Mouse (Mus musculus) macrophage (primary cell): ENCODE results near the gene Emilin1. TPM values are rescaled to one million over a fixed set of nuclear protein-coding genes. Genes with fewer than 3 reads are reported as not detected.

Source experiments
- H3K27ac ChIP-seq: fragments of 350-480 bp; formaldehyde crosslinking; 2 replicates; pipeline ENCODE4 v1.9.0; 2021
- H3K36me3 ChIP-seq: fragments of 350-480 bp; formaldehyde crosslinking; 2 replicates; pipeline ENCODE4 v1.9.0; 2021; ENCODE audit errors: inconsistent target
- H3K4me3 ChIP-seq: fragments of 350-480 bp; formaldehyde crosslinking; 2 replicates; pipeline ENCODE4 v1.9.0; 2021; ENCODE audit errors: inconsistent target
- H3K79me2 ChIP-seq: fragments of 350-480 bp; formaldehyde crosslinking; 2 replicates; pipeline ENCODE4 v1.9.0; 2021; ENCODE audit errors: inconsistent target
- WGBS: methylation state at CpG from one replicate; pipeline ENCODE4 v1.1.7; 2026; ENCODE audit warnings: inconsistent platforms; ENCODE audit not compliant: missing documents; 5-methylcytosine and 5-hydroxymethylcytosine counted together
- polyA plus RNA-seq: library from polyadenylated mRNA; stranded (reverse); fragments of 250-400 nt; gene quantifications from 3 replicates; pipeline ENCODE4 v1.2.4, GENCODE M21; 2018; ENCODE audit warnings: inconsistent platforms

Emilin1 gene
- polyA plus RNA-seq, 1 experiment from 2014 or later, result 21.8 TPM

DNA sequence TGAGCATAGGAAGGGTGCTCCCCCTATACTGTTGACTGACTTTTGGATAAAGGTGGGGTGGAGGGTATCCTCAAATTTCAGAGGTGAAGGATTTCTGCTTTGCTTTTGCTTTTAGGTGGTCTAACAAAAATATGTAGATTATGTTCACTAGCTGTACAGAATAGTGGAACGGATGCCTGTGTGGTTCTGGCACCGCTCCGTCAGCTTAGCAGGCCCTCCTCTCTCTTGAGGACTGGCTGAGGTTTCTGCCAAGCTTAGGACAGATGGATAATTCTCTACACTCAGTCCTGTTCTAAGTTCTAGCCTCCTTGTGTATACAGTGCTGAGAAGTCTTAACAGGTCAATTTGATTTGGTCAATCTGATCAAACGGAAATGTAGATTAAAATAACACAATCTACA is 37.2 kb downstream of the Emilin1 start:
- Histone ChIP-seq H3K36me3 (peaks cover 23% of the 10 kb centered on the region; the same call in 1 of the 2 replicates), H3K79me2 (no peaks in the 10 kb centered on the region; the same call in 1 of the 2 replicates), H3K4me3 (peak overlapping the region; percentile 73), H3K27ac (peak overlapping the region; percentile 35; the same call in 1 of the 2 replicates)
- 82% methylated on average over 4 of the region's 4 CpGs for WGBS

DNA sequence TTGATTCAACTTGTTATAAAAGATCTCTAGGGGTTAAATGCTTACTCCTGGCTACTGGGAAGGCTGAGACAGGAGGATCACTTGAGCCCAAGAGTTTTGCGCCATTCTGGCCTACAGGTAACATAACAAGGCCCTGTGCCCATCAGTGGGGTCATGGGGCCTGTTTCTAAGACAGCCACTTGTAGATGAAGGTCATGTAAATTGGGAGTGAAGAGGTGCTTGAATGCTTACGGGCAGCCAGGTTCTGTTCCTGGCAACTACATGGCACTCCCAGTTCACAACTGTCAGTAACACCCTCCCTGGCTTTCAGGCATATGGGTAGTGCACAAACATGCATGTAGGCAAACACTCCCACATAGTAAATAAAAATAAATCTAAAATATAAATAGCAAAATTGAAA is 37.7 kb downstream of the Emilin1 start:
- WGBS, result 100% methylated on average over 2 of the region's 2 CpGs
- Histone ChIP-seq H3K27ac (no peak overlapping the region), H3K36me3 (peaks cover 28% of the 10 kb centered on the region), H3K79me2 (no peaks in the 10 kb centered on the region; the same call in 1 of the 2 replicates), H3K4me3 (no peak overlapping the region)

GRCm38 (mm10) chr5:30951706-30952105 is 38.5 kb downstream of the Emilin1 start:
- no peak overlapping the region for H3K27ac ChIP-seq
- 89% methylated on average over 6 of the region's 6 CpGs for WGBS
- no peak overlapping the region for H3K4me3 ChIP-seq
- H3K36me3 ChIP-seq, result peaks cover 30% of the 10 kb centered on the region
- H3K79me2 ChIP-seq, result no peaks in the 10 kb centered on the region; the same call in 1 of the 2 replicates

- Histone ChIP-seq H3K36me3 (peaks cover 32% of the 10 kb centered on the region), H3K27ac (no peak overlapping the region), H3K4me3 (no peak overlapping the region), H3K79me2 (peaks cover 3% of the 10 kb centered on the region)
- 88% methylated on average over 5 of the region's 5 CpGs for WGBS
These were observed 39.3 kb downstream of the Emilin1 start for GRCm38 (mm10) chr5:30952551-30952950.

DNA sequence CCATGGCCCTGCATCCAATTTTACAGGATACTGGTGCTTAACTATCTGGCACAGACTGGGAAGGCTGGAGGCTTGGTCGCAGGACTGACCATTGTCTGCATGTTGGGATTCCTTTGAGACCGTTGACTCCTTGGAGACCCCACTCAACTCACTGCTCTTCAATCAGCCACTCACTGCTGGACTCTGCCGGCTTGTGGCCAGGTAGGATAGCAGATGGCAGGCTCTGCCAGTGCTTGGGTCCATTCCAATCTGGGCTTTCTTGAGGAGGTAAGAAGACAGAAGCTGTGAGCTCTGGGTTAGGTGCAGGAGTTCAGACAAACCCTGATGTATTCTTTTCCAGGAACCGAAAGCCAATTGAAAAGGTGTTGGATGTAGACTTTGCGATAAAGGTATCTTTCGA is 40.9 kb downstream of the Emilin1 start:
- H3K36me3 ChIP-seq, result peaks cover 43% of the 10 kb centered on the region
- over 99% methylated on average over 6 of the region's 6 CpGs for WGBS
- peaks cover 18% of the 10 kb centered on the region for H3K79me2 ChIP-seq
- H3K27ac ChIP-seq, result no peak overlapping the region
- H3K4me3 ChIP-seq, result no peak overlapping the region

- H3K36me3 ChIP-seq, result peaks cover 43% of the 10 kb centered on the region
- H3K4me3 ChIP-seq, result no peak overlapping the region
- H3K79me2 ChIP-seq, result peaks cover 23% of the 10 kb centered on the region
- 95% methylated on average over 9 of the region's 9 CpGs for WGBS
- H3K27ac ChIP-seq, result no peak overlapping the region
These were observed 41.4 kb downstream of the Emilin1 start for GRCm38 (mm10) chr5:30954556-30954955.

- H3K79me2 ChIP-seq, result peaks cover 27% of the 10 kb centered on the region
- H3K36me3 ChIP-seq, result peaks cover 43% of the 10 kb centered on the region
- WGBS, result 98% methylated on average over 6 of the region's 6 CpGs
- H3K27ac ChIP-seq, result no peak overlapping the region
- H3K4me3 ChIP-seq, result no peak overlapping the region
These were observed 42.5 kb downstream of the Emilin1 start for GRCm38 (mm10) chr5:30955751-30956150.

DNA sequence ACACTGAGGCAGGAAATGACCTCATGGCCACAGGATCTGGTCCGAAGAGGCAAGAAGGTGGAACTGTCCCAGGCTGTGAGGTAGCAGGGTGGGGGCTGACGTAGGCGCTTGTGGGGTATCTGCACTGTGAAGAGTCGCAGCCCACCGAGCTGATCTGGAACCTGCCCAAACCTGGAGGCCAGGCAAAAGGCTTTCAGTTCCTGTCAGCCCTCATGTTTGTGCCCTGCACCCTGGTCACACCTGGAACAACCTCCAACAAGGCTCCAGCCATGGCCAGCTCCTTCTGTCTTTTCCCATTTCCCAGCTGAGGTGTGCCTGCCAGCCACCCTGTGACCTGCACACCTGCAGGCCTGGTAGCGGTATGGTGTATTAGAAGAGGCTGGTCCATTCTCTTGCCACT is 44.7 kb downstream of the Emilin1 start:
- peaks cover 27% of the 10 kb centered on the region for H3K79me2 ChIP-seq
- H3K36me3 ChIP-seq, result peaks cover 43% of the 10 kb centered on the region
- H3K27ac ChIP-seq, result no peak overlapping the region
- WGBS, result 78% methylated on average over 6 of the region's 6 CpGs
- no peak overlapping the region for H3K4me3 ChIP-seq

DNA sequence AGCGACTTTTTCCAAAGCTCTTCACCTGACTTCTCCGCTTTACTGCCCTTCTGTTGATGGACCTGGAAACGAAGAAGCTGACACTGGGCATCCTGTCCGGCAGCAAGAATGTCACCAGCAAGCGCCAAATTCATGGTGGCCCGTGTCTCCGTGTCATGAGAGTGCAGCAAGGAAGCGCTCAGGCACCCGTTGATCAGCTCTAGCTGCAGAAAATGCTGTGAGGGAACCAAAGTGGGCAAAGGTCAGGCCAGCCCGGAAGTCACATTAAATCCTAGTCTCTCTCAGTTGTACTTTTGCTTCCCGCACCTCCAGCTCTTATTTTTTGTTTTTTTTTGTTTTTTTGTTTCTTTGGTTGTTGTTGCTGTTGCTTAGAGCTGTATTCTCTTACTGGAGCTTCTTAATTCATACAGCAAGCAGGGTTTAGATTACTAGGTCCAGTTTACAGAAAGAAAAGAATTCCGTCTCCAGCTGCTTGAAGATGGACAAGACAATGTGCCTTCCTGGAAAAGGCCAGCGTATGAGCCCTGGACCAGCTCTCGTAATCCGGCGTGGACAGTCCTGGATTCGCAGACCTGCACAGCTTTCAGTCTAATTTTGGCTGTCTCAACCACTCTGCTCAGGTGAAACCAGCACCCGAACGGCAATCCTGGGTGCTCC is 46.1 kb downstream of the Emilin1 start:
- peak overlapping the region; percentile 92 for H3K4me3 ChIP-seq
- peaks cover 31% of the 10 kb centered on the region for H3K36me3 ChIP-seq
- H3K27ac ChIP-seq, result peak overlapping the region; percentile 68
- peaks cover 27% of the 10 kb centered on the region for H3K79me2 ChIP-seq
- whole genome bisulfite sequencing, result 28% methylated on average over 19 of the region's 19 CpGs

DNA sequence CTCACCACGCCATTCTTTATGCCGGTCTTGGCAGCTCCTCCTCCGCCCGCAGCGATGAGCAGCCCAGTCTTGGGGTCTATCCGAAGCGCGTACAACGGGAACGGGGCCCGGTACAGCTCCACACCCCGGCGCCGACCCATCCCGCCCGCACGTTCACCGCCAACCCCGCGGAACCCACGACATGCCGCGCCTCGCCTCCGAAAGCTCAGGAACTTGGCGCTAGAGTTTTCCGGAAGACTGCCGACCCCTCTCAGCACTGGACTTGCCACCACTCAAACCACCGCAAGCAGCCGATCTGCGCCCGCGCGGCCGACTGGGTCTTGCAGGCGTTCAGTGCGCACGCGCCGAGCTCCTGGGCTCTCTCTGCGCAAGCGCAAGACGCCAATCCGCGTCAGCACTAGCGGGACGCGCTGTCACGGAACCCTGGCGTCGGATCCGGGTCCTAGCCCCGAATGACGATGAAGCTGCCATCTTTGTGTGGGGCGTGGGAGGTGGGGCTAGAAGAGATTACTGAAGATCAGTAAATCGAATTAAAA is 46.8 kb downstream of the Emilin1 start, which contains the start of gene Preb:
TSS of gene Preb (minus strand) at position 396 of the 536 bp plus-strand sequence.
- Histone ChIP-seq H3K36me3 (peaks cover 24% of the 10 kb centered on the region), H3K4me3 (peak within 1 kb of the TSS; percentile 92), H3K79me2 (peaks cover 27% of the 10 kb centered on the region), H3K27ac (peak within 1 kb of the TSS; percentile 77)
- WGBS, result under 1% methylated on average over 53 of the region's 56 CpGs

- Histone ChIP-seq H3K36me3 (peaks cover 16% of the 10 kb centered on the region), H3K79me2 (peaks cover 27% of the 10 kb centered on the region), H3K4me3 (peak overlapping the region; percentile 92; the same call in 1 of the 2 replicates), H3K27ac (peak overlapping the region; percentile 77)
- WGBS, result 89% methylated on average over 2 of the region's 2 CpGs
These were observed 47.6 kb downstream of the Emilin1 start for GRCm38 (mm10) chr5:30960814-30961213.

GRCm38 (mm10) chr5:30961545-30962505 is 48.6 kb downstream of the Emilin1 start:
- no peak overlapping the region for H3K4me3 ChIP-seq
- WGBS, result 16% methylated on average over 10 of the region's 10 CpGs
- peak overlapping the region; percentile 77 for H3K27ac ChIP-seq
- peaks cover 13% of the 10 kb centered on the region for H3K36me3 ChIP-seq
- H3K79me2 ChIP-seq, result peaks cover 27% of the 10 kb centered on the region

DNA sequence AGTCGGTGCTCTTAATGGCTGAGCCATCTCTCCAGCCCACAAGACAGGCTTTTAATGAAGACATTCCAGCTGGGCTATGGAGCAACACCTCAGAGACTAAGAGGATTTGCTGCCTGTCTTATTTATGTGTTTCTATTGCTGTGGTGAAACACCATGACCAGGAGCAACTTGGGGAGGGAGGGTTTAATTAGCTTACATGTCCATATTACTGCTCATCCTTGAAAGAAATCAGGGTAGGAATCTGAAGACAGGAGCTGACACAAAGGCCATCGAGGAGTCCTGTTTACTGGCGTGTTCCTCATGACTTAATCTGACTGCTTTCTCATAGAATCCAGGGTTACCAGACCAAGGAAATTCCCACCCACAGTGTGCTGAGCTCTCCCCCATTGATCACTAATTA is 50.7 kb downstream of the Emilin1 start:
- 86% methylated on average over 3 of the region's 3 CpGs for WGBS
- peaks cover 11% of the 10 kb centered on the region for H3K79me2 ChIP-seq
- no peak overlapping the region for H3K27ac ChIP-seq
- no peaks in the 10 kb centered on the region for H3K36me3 ChIP-seq
- H3K4me3 ChIP-seq, result no peak overlapping the region

GRCm38 (mm10) chr5:30966189-30966588 is 53.0 kb downstream of the Emilin1 start:
- no peaks in the 10 kb centered on the region for H3K79me2 ChIP-seq
- H3K4me3 ChIP-seq, result no peak overlapping the region
- no peak overlapping the region for H3K27ac ChIP-seq
- WGBS, result 90% methylated on average over 3 of the region's 4 CpGs
- H3K36me3 ChIP-seq, result no peaks in the 10 kb centered on the region
